Mouse (Mus musculus) c-Kit-negative CD71-positive TER-119-positive erythroid progenitor cells, embryonic 14.5 days (primary cell): ENCODE data around the gene Serpina16.
A peak's percentile ranks its signal among the peaks of the same experiment; 100 is the strongest.

Experiments
- DNase-seq: peaks from one replicate; pipeline ENCODE4 v3.0.0-alpha.2; 2013; ENCODE audit warnings: low read depth, low spot score

Gene Serpina16

DNA sequence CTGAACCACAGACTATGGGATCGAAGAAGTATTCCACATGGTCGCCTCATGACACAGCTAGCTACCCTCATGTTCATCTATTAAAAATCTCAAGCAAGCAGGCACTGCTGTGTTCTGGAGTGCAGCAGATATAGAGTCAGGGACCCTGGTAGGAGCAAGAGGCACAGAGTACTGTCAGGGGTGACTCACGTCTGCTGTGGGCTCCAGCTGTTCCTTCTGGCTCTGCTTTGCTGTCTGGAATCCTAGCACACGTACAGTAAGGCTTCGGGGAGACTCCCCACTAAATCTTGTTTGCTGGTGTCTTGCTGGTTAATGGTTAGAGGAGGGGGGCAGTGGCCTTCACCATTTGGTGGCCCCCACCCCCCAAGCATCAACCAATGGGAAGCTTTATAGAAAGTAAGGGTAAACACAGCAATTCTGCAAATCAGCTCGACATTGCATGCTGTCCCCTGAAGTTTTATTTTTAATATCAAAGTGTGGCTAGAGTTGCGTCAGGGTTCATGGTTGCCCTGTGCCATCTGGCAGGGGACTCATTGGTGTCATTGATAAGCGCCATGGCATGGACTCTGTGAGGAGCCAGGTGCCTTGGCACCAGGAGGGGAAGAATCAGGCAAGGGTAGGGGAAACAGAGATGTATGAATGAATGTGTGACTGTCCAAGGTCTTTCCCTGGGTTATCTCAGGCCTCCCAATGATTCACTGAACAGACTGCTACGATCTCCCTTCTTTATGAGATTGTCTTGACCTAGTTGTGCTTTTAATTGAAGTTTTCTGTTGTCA is 18.9 kb downstream of the Serpina16 start, which contains the start of gene Serpina6:
Gene Serpina6, minus strand, starts transcription at position 365 of the 779 bp plus-strand sequence.
- DNase-seq, result no peak

GRCm38 (mm10) chr12:103655123-103656044 is 20.6 kb downstream of the Serpina16 start:
- no peak for DNase-seq

GRCm38 (mm10) chr12:103653836-103654235 is 22.1 kb downstream of the Serpina16 start:
- DNase-seq, result no peak

DNA sequence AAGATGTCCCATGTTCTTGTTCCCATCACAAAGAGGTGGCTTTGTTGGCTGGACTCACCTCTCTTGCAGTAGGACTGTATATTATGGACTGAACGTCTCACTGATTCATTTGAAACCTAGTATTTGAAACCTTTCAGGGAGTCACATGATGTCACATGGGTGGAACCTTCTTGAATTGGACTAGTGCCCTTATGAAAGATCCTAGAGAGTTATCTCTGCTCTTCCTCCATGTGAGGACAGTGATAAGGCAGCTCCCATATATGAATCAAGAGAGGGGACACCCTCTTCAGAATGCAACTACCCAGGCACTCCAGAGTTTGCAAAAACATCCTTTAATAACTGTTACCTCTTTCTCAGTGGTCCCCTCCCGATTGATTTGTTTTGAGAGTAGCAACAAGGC is 29.6 kb downstream of the Serpina16 start:
- no peak for DNase-seq

DNA sequence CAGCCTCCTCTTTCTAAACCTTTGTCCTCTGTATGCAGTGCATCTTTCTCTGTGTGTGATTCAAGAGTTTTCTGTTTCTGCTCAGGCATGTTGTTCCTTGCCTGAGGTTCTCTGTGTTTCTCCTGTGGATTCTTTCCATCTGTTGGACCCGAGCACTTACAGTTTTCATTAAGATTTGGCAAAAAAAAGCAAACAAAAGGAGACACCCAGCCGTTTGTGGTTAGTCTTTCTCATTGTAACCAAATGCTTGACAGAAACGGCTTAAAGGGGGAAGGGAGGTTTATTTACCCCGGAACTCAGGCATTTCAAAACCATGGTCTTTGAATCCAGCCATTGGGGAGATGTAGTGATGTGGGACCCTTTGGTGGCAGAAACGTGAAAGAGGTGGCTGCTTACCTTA is 31.3 kb downstream of the Serpina16 start:
- no peak for DNase-seq

- no peak for DNase-seq
These were observed 32.1 kb downstream of the Serpina16 start for GRCm38 (mm10) chr12:103643818-103644217.

- DNase-seq, result peak; percentile 17
These were observed 32.6 kb downstream of the Serpina16 start for GRCm38 (mm10) chr12:103643336-103643735.

DNA sequence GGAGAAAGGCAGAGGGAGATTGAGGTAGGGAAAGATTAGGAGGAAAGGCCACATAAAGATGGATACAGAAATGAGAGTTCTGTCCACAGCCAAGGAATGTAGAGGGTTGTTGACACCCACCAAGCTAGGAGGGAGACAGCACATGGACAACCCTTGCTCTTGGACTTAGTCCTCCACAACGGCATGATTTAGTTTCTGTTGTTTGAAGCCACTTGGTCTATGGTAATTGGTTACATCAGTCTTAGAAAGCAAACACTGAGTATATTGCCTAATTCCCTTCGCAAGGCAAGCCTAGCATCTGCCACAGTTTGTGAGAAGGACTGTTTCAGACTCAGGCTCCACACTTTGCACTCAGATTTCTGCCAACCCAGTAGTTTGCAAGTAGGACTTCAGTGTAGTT is 40.1 kb downstream of the Serpina16 start:
- DNase-seq, result no peak

GRCm38 (mm10) chr12:103634430-103634829 is 41.5 kb downstream of the Serpina16 start:
- no peak for DNase-seq

- no peak for DNase-seq
These were observed 44.7 kb downstream of the Serpina16 start, which contains the start of gene Serpina10 for GRCm38 (mm10) chr12:103631203-103631612. Gene Serpina10 (minus strand): TSS chr12:103631444.
